Mouse (Mus musculus): ENCODE measurements around the gene Lsamp.

Gene Lsamp

GRCm38 (mm10) chr16:42190114-42191045, 2206.2 kb downstream of the Lsamp start:
- DNase-seq (ENCODE audit: low spot score): peak; percentile 17

Measured in adipocyte (in vitro differentiated cells).